Mouse (Mus musculus): ENCODE data around the gene Crip1.
"Not testable (repeated sequence)": the region's sequence is repeated elsewhere in the genome, so short reads cannot be mapped to it uniquely, and the experiment has no call there.

The Crip1 gene

GRCm38 (mm10) chr12:113185442-113186291, 39.6 kb downstream of the Crip1 start, which contains the start of gene Tmem121:
Tmem121 (plus strand) TSS chr12:113185930.
- DNase-seq = peak; percentile 74

DNA sequence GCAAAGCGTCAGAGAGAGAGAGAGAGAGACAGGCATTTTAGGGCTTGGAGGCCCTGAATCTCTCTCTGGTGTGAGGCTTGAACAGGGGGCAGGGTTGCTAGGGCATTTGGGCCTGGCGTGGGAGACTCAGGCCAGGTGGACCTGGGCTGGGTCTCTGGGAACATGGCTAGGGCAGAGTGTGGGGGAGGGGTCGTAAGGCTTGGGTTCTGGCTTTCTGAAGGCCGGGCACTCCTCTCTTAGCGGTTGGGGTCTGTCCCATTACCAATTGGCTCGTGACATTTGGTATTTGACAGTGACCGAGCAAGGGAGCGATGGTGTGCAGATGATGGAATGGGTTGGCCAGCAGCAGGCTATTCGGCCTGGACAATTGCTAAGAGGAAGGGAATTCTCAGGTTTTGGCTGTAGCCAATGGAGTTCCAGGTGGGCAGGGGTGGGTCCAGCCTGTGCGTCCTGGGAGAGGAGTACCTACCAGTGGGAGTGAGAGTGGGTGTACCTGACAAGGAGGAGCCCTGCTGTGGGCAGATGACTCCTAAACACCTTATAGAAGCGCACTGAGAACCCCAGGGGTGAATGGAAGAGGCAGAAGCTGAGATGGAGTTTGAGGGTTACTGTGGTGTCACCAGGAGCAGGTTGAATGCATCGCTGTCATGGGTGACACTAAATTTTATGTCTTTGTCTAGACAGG, 40.4 kb downstream of the Crip1 start:
- peak; percentile 46 to 61 for DNase-seq

DNA sequence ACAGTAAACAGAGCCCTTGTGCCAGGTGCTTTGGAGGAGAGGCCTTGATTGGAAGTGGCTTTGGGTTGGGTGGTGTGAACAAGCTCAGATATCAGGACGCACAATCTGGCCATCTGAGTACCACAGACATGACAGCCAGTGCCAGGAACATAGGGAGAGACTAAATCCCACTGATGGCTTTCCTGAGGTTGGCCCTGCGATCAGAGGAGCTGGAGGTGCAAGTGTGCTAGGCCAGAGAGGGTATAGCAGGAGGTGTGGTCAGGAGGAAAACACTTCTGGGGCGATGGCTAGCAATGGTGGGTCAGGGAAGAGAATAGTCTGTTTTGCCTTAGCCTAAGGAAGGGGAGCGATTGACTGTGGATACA, 40.9 kb downstream of the Crip1 start:
- peak in 1 of 2 experiments; percentile 39 for DNase-seq

DNA sequence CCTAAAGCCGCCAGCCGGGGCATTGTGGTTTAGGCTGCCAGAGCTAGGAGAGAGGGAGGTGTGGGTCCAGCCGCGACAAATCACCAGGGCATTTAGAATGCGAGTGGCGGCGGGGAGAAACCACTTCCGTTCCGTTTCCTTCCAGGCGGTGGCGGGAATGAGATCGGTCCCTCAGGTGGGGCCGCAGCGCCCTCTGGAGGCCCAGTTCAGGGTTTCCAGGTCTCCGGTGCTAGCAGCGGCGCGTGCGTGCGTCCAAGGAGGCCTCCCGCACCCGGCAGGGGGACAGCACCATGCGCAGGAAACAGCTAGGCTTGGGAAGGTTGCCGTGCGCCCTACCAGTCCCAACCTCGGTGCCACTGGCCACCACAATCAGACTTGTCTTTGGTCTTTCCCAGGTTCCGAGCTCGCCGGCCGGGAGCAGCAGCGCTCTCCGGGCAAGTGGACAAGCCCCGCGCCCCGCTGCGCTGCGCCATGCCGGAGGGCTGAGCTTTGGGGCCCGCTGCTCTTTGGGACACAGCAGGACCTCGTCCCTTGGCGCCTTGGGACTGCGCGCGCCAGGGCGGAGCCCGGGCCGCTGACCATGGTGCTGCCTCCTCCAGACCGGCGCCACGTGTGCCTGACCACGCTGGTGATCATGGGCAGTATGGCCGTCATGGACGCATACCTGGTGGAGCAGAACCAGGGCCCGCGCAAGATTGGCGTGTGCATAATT, 41.6 kb downstream of the Crip1 start:
- DNase-seq = peak; percentile 96 to 98

DNA sequence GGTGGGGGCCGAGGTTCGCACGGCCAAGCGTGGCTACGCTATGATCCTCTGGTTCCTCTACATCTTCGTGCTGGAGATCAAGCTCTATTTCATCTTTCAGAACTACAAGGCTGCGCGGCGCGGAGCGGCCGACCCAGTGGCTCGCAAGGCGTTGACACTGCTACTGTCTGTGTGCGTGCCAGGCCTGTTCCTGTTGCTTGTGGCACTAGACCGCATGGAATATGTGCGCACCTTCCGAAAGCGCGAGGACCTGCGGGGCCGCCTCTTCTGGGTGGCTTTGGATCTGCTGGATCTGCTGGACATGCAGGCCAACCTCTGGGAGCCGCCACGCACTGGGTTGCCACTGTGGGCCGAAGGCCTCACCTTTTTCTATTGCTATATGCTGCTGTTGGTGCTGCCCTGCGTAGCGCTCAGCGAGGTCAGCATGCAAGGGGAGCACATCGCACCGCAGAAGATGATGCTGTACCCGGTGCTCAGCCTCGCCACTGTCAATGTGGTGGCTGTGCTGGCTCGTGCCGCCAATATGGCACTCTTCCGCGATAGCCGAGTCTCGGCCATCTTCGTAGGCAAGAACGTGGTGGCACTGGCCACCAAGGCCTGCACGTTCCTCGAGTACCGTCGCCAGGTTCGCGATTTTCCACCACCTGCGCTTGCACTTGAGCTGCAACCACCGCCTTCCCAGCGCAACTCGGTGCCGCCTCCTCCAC, 42.4 kb downstream of the Crip1 start:
- peak; percentile 27 to 33 for DNase-seq

GRCm38 (mm10) chr12:113193423-113193822, 47.3 kb downstream of the Crip1 start:
- DNase-seq = no peak

DNA sequence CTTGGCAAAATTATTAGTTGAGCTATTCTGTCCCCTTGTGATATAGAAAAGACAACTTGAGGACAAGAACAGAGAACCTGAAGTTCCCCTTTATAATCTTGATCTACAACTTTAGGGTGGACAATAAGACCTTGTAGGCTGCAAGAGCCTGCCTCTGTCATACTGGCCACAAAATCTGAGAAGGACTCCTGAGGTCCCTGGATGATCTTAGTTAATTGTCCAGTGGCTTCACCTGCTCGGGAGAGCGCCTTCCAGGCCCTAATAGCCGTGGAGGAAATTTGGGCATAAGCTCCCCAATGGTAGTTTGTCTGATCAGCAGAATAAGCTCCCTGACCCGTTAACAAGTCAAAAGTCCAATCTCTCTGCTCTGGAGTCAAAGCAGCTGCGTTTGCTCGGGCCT, 53.0 kb downstream of the Crip1 start:
- DNase-seq = not testable (repeated sequence)

DNA sequence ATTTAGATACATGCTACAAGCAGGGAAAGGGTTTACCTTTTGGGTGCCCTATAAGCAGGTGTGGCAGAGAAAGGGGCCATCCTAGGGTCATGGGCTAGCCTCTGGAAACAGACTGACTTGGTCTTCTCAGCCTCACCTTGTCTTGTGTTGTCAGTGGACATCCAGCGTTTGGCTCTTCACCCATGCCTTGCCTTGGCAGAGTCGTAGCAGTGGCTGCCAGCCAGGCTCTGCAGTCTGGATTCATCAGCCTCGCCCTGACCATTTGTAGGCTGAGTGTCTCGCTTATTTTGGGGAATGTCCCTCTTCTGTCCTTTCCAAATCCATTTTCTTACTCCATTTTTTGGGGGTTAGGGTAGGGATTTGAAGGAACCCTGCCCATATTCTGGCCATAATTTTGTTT, 55.2 kb downstream of the Crip1 start:
- peak; percentile 88 to 89 for DNase-seq

GRCm38 (mm10) chr12:113202008-113202407, 55.9 kb downstream of the Crip1 start:
- DNase-seq = peak in 1 of 2 experiments; percentile 42

Measured in cerebellum, postnatal 14 days (tissue).